In the genomic region with DNA sequence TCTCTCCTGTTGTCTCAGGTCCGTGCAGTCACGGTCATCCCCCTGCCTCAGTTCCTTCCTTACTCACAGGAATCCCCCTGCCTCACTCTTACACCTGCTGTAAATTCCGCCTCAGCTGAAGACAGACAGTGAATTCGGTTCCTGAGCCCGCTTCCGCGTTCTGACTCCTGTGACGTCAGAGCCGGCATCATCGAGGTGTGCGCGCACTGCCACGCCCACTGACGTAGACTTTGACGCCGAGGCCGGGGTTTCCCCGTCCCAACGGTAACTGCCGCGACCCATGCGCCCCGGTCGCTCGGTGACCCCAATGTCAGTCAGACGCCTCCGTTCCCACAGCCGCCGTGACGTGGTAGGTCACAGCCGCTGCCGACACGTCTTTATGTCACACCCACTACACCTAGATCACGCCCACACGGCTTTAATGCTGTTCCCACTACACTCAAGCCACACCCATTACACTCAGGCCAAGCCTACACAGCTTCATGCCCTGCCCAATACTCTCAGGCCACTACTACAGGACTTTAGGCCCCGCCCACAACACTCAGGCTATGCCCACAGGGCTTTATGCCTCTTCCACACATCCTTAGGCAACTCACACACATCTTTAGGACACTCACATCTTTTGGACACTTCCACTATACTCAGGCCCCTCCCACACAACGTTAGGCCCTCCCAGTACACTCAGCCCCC, we compare ENCODE assay signal across 8 mouse cellular contexts.
DNase-seq lines count a peak whose midpoint lies in the region; ATAC-seq and TF ChIP-seq lines count a peak whose summit lies in the region.

No protein-coding gene starts in this region.

- H3K79me2 ChIP-seq in myocyte (ENCODE audit: control insufficient read depth, insufficient read depth) = no peaks in the 10 kb centered on the region

- H3K27ac ChIP-seq in embryonic facial prominence, embryonic 10.5 days (replicated peaks) = peak overlapping the region; percentile 95
- peak overlapping the region; percentile 93 for H3K27ac ChIP-seq in kidney, embryonic 14.5 days (ENCODE audit: low read depth, low read length)
- H3K27ac ChIP-seq in liver, embryonic 12.5 days = peak overlapping the region; percentile 95
- peak overlapping the region; percentile 99 for H3K27ac ChIP-seq in stomach, embryonic 15.5 days

- peak; percentile 98 for DNase-seq in 416B (ENCODE audit: low read depth)
- DNase-seq in adrenal gland, adult 8-10 months = peak; percentile 83
- peak; percentile 89 for DNase-seq in embryonic facial prominence, embryonic 10.5 days (ENCODE audit: low spot score)
- peak; percentile 85 to 89 for DNase-seq in heart, adult 9 months (ENCODE audit: low spot score in 2 of 2)

- no peaks in the 10 kb centered on the region; the same call in 1 of the 2 replicates for H3K36me3 ChIP-seq in embryonic facial prominence, embryonic 10.5 days (replicated peaks)
- H3K36me3 ChIP-seq in kidney, embryonic 14.5 days (ENCODE audit: control insufficient read depth, insufficient read depth, low read length) = no peaks in the 10 kb centered on the region
- no peaks in the 10 kb centered on the region; the same call in 1 of the 2 replicates for H3K36me3 ChIP-seq in liver, embryonic 12.5 days
- no peaks in the 10 kb centered on the region for H3K36me3 ChIP-seq in myocyte (ENCODE audit: control insufficient read depth, insufficient read depth)
- H3K36me3 ChIP-seq in stomach, embryonic 15.5 days = no peaks in the 10 kb centered on the region

- peak overlapping the region; percentile 74 for H3K4me3 ChIP-seq in embryonic facial prominence, embryonic 10.5 days
- peak overlapping the region; percentile 58 for H3K4me3 ChIP-seq in kidney, embryonic 14.5 days (ENCODE audit: low read length)
- H3K4me3 ChIP-seq in liver, embryonic 12.5 days = peak overlapping the region; percentile 69
- H3K4me3 ChIP-seq in myocyte = peak overlapping the region; percentile 88
- H3K4me3 ChIP-seq in stomach, embryonic 15.5 days (replicated peaks) = peak overlapping the region; percentile 76

- H3K4me2 ChIP-seq in kidney, embryonic 14.5 days (replicated peaks; ENCODE audit: low read depth, low read length) = peak overlapping the region; percentile 38
- peak overlapping the region; percentile 92 for H3K4me2 ChIP-seq in liver, embryonic 12.5 days
- peak overlapping the region; percentile 56 for H3K4me2 ChIP-seq in myocyte (ENCODE audit: low read depth)
- H3K4me2 ChIP-seq in stomach, embryonic 15.5 days = peak overlapping the region; percentile 66

- peaks cover 20% of the 10 kb centered on the region; the same call in 1 of the 2 replicates for H3K9me3 ChIP-seq in embryonic facial prominence, embryonic 10.5 days
- H3K9me3 ChIP-seq in kidney, embryonic 14.5 days (ENCODE audit: control insufficient read depth, low read length) = peaks cover 9% of the 10 kb centered on the region
- H3K9me3 ChIP-seq in liver, embryonic 12.5 days (replicated peaks) = peaks cover 8% of the 10 kb centered on the region
- no peaks in the 10 kb centered on the region for H3K9me3 ChIP-seq in stomach, embryonic 15.5 days

- TF ChIP-seq POLR2A in myocyte (IDR thresholded peaks at IDR 0.05; ENCODE audit: insufficient read length, low read depth) = peak; percentile 64

- WGBS in embryonic facial prominence, embryonic 10.5 days = under 1% methylated on average over 37 of the region's 37 CpGs
- under 1% methylated on average over 37 of the region's 37 CpGs for WGBS in kidney, embryonic 14.5 days
- under 1% methylated on average over 37 of the region's 37 CpGs for WGBS in liver, embryonic 12.5 days (ENCODE audit: insufficient replicate concordance)
- WGBS in stomach, embryonic 15.5 days = under 1% methylated on average over 37 of the region's 37 CpGs

- peak; percentile 75 for ATAC-seq in kidney, embryonic 14.5 days (ENCODE audit: low FRiP score, low TSS enrichment)
- peak; percentile 59 for ATAC-seq in liver, embryonic 12.5 days
- peak; percentile 67 for ATAC-seq in stomach, embryonic 15.5 days (ENCODE audit: insufficient read depth, low FRiP score, low read depth)

- H3K9ac ChIP-seq in kidney, embryonic 14.5 days (ENCODE audit: low read depth, low read length) = peak overlapping the region; percentile 55
- H3K9ac ChIP-seq in liver, embryonic 12.5 days = peak overlapping the region; percentile 56
- H3K9ac ChIP-seq in stomach, embryonic 15.5 days = peak overlapping the region; percentile 45; the same call in 1 of the 2 replicates

- peak overlapping the region; percentile 51 for H3ac ChIP-seq in myocyte (ENCODE audit: control insufficient read depth, insufficient read length)

- no peaks in the 10 kb centered on the region for H3K27me3 ChIP-seq in embryonic facial prominence, embryonic 10.5 days (replicated peaks; ENCODE audit: low read depth, poor library complexity, severe bottlenecking)
- no peaks in the 10 kb centered on the region for H3K27me3 ChIP-seq in kidney, embryonic 14.5 days (ENCODE audit: control insufficient read depth, insufficient read depth, low read length)
- H3K27me3 ChIP-seq in liver, embryonic 12.5 days (replicated peaks) = no peaks in the 10 kb centered on the region
- no peaks in the 10 kb centered on the region for H3K27me3 ChIP-seq in myocyte (ENCODE audit: control insufficient read depth, insufficient read depth, insufficient read length)
- no peaks in the 10 kb centered on the region for H3K27me3 ChIP-seq in stomach, embryonic 15.5 days (replicated peaks)

- peaks cover 3% of the 10 kb centered on the region; the same call in 1 of the 2 replicates for H3K4me1 ChIP-seq in embryonic facial prominence, embryonic 10.5 days
- H3K4me1 ChIP-seq in kidney, embryonic 14.5 days (ENCODE audit: control insufficient read depth, insufficient read depth, low read length) = 0 out of 2 replicates have a peak, but pooled peaks cover 3% of the 10 kb centered on the region
- peaks cover 17% of the 10 kb centered on the region for H3K4me1 ChIP-seq in liver, embryonic 12.5 days
- H3K4me1 ChIP-seq in stomach, embryonic 15.5 days = peaks cover 4% of the 10 kb centered on the region; the same call in 1 of the 2 replicates

TF ChIP-seq in myocyte, 11 proteins besides CTCF, POLR2A, EP300 and RAD21:
- TF ChIP-seq E2F4 (IDR thresholded peaks at IDR 0.05; ENCODE audit: insufficient read depth) = no peak
- TF ChIP-seq MYOG (IDR thresholded peaks at IDR 0.05; ENCODE audit: control insufficient read depth in 1 of 3, insufficient read depth in 1 of 3, insufficient read length in 2 of 3, low read depth in 2 of 3) = no peak
- TF ChIP-seq MAX (IDR thresholded peaks at IDR 0.05; ENCODE audit: low read depth) = no peak
- peak in 1 of 3 experiments; percentile 22 for TF ChIP-seq MYOD1 (IDR thresholded peaks at IDR 0.05; ENCODE audit: control insufficient read depth in 1 of 3, insufficient read length in 2 of 3, low read depth in 2 of 3)
- TF ChIP-seq CEBPB (IDR thresholded peaks at IDR 0.05; ENCODE audit: insufficient read depth, poor library complexity, severe bottlenecking) = no peak
- TF ChIP-seq SRF (IDR thresholded peaks at IDR 0.05; ENCODE audit: control insufficient read depth, insufficient read length, low read depth) = peak; percentile 11
- no peak for TF ChIP-seq REST (IDR thresholded peaks at IDR 0.05; ENCODE audit: insufficient read depth, insufficient read length)
- TF ChIP-seq USF1 (IDR thresholded peaks at IDR 0.05; ENCODE audit: low read depth) = no peak
- TF ChIP-seq POLR2AphosphoS2 (IDR thresholded peaks at IDR 0.05; ENCODE audit: insufficient read length, low read depth) = peak; percentile 62
- no peak for TF ChIP-seq TCF3 (IDR thresholded peaks at IDR 0.05; ENCODE audit: insufficient read length, low read depth)
- no peak for TF ChIP-seq TCF12 (IDR thresholded peaks at IDR 0.05; ENCODE audit: insufficient read depth, poor library complexity, severe bottlenecking)

Comparison
In these comparisons a context has a peak if more than half of its experiments do, and no peak if none do; other contexts are left out.
1. Peak in every context shown above with its lines: DNase-seq, ATAC-seq, H3K4me3 ChIP-seq and H3K27ac ChIP-seq.
2. H3K4me2 ChIP-seq: peak in every context shown above with its lines; median percentile 92 in liver, embryonic 12.5 days; 66 in stomach, embryonic 15.5 days; 56 in myocyte; 38 in kidney, embryonic 14.5 days.